Mouse (Mus musculus) testis, adult 2 months (tissue): ENCODE results near the gene Slc51a.
"Not testable (repeated sequence)": the region's sequence is repeated elsewhere in the genome, so short reads cannot be mapped to it uniquely, and the experiment has no call there.

ENCODE experiments used
- CTCF ChIP-seq: fragments of 200-500 bp; IDR thresholded peaks from 2 replicates; pipeline ENCODE4 v1.5.1; 2012; ENCODE audit warnings: low read depth, mild to moderate bottlenecking, inconsistent platforms, low read length, moderate library complexity; ENCODE audit not compliant: control insufficient read depth, insufficient read depth, insufficient replicate concordance
- POLR2A ChIP-seq: fragments of 200-500 bp; IDR thresholded peaks from 2 replicates; pipeline ENCODE4 v1.6.1; 2012; ENCODE audit warnings: low read depth, mild to moderate bottlenecking, inconsistent platforms, low read length, moderate library complexity; ENCODE audit not compliant: control insufficient read depth

DNA sequence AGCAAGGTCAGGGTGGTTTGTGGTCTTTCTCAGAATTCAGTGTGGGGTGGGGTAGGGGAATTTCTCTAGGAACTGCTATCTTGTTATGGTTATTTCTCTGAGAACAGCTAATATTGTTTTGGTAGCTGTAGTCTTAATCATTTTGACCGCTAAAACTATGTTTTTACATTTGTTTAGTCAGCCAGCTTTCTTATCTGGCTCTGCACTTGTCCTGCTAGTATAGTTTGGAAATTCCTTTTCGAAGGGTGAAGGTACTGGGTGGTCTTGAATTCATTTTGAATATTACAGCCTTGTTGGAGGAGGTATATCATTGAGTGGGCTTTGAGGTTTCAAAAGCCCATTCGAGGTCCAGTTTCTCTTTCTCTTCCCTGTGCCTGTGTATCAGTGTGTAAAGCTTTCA is 43.1 kb downstream of the Slc51a start:
- TF ChIP-seq POLR2A, CTCF: not testable (repeated sequence)
